Mouse (Mus musculus) central nervous system, embryonic 18 days (tissue): ENCODE results near the gene Ric1. TPM values are rescaled to one million over a fixed set of nuclear protein-coding genes. Genes with fewer than 3 reads are reported as not detected.

Source experiments
- polyA plus RNA-seq: library from polyadenylated mRNA; depleted of rRNA; stranded (reverse); fragments of >200 nt; gene quantifications from 2 replicates; pipeline ENCODE4 v1.2.3, GENCODE M21; 2012; rRNA removed

Gene Ric1
- 26.1 and 26.6 TPM in 2 replicates for polyA plus RNA-seq

GRCm38 (mm10) chr19:29521637-29522435 lies at the start of gene Ric1:
TSS of gene Ric1 (plus strand) at chr19:29522282.

GRCm38 (mm10) chr19:29647651-29648549 lies 125.8 kb downstream of the Ric1 start, which contains the start of gene Ermp1:
TSS of gene Ermp1 (minus strand) at chr19:29648415.

Other genes starting within 250 kb of the Ric1 start
- 0.82 and 0.87 TPM in 2 replicates for gene Insl6, start 196.9 kb upstream of the Ric1 start, polyA plus RNA-seq
- 4.1 and 4.6 TPM in 2 replicates for gene Rln1, start 187.6 kb upstream of the Ric1 start, polyA plus RNA-seq
- 67.5 and 69.0 TPM in 2 replicates for gene Plgrkt, start 154.9 kb upstream of the Ric1 start, polyA plus RNA-seq
- 1.3 TPM in 2 replicates for gene Cd274, start 154.8 kb upstream of the Ric1 start, polyA plus RNA-seq
- gene Pdcd1lg2, start 111.4 kb upstream of the Ric1 start, polyA plus RNA-seq: 0.05 and 0.09 TPM in 2 replicates
- 10.2 and 12.1 TPM in 2 replicates for gene Ermp1, start 126.1 kb downstream of the Ric1 start, polyA plus RNA-seq
- gene Mlana, start 175.5 kb downstream of the Ric1 start, polyA plus RNA-seq: not detected in 2 replicates